Mouse (Mus musculus): Measurements from ENCODE around the gene Ppp4r2. TPM values are rescaled to one million over a fixed set of nuclear protein-coding genes. Genes with fewer than 3 reads are reported as not detected.
A peak's percentile ranks its signal among the peaks of the same experiment; 100 is the strongest.

The Ppp4r2 gene
- total and polyA plus RNA-seq, 3 experiments: 9.7 to 46.7 (median 46.0) TPM

DNA sequence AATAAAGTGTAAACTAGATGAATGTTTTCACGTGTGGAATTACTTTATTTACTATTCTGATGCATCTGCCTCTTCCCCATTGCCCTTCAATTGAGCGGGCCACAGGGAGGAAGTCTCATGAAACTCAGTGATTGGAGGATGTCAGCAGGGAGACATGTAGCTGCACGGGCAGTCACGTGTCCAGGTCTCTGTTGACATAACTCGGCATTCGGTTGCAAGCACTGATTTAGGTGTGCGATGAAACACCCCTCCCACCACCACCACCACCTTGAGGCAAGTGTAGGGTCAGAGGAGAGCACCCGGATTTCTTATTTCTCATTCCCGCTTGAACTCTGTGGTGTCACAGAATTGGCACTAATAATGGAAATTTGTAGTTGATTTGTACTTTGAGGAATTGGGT, 36.5 kb downstream of the Ppp4r2 start:
- H3K9ac ChIP-seq (ENCODE audit: low read depth, low read length): no peak overlapping the region
- no peak overlapping the region for H3K4me3 ChIP-seq
- 76% methylated on average over 9 of the region's 9 CpGs for WGBS
- H3K36me3 ChIP-seq (ENCODE audit: control insufficient read depth, insufficient read depth, low read length): no peaks in the 10 kb centered on the region
- H3K4me1 ChIP-seq (ENCODE audit: control insufficient read depth, insufficient read depth, low read length): no peaks in the 10 kb centered on the region; the same call in 1 of the 2 replicates
- H3K79me2 ChIP-seq (replicated peaks; ENCODE audit: control insufficient read depth, insufficient read depth, low read length): no peaks in the 10 kb centered on the region
- peak in 1 of 2 experiments; percentile 12 for DNase-seq
- no peak for TF ChIP-seq CTCF (IDR thresholded peaks at IDR 0.05)
- TF ChIP-seq EP300 (IDR thresholded peaks at IDR 0.05; ENCODE audit: insufficient read depth, low read depth, low read length): no peak
- TF ChIP-seq POLR2A (IDR thresholded peaks at IDR 0.05; ENCODE audit: insufficient read depth, low read depth, low read length): no peak
- H3K27me3 ChIP-seq (ENCODE audit: control insufficient read depth, insufficient read depth, low read length): no peaks in the 10 kb centered on the region
- intact Hi-C loops (cut with DNase I): loop anchor here (5.0 to 10.0 kb wide), 2 partner anchors 105 to 258 kb away; no protein-coding TSS in a partner anchor
- H3K27ac ChIP-seq: no peak overlapping the region

GRCm38 (mm10) chr6:100873191-100873590, 39.8 kb downstream of the Ppp4r2 start:
- 71% methylated on average over 6 of the region's 6 CpGs for WGBS
- Histone ChIP-seq H3K79me2 (replicated peaks; ENCODE audit: control insufficient read depth, insufficient read depth, low read length) (no peaks in the 10 kb centered on the region), H3K36me3 (ENCODE audit: control insufficient read depth, insufficient read depth, low read length) (no peaks in the 10 kb centered on the region), H3K27ac (no peak overlapping the region), H3K9ac (ENCODE audit: low read depth, low read length) (no peak overlapping the region), H3K4me3 (no peak overlapping the region), H3K27me3 (ENCODE audit: control insufficient read depth, insufficient read depth, low read length) (no peaks in the 10 kb centered on the region), H3K4me1 (ENCODE audit: control insufficient read depth, insufficient read depth, low read length) (no peaks in the 10 kb centered on the region)
- peak in 1 of 2 experiments; percentile 8 for DNase-seq
- intact Hi-C loops (cut with DNase I): loop anchor here (5.0 to 10.0 kb wide), 2 partner anchors 108 to 261 kb away; no protein-coding TSS in a partner anchor
- TF ChIP-seq POLR2A (IDR thresholded peaks at IDR 0.05; ENCODE audit: insufficient read depth, low read depth, low read length): no peak
- TF ChIP-seq EP300 (IDR thresholded peaks at IDR 0.05; ENCODE audit: insufficient read depth, low read depth, low read length): no peak
- TF ChIP-seq CTCF (IDR thresholded peaks at IDR 0.05): no peak

GRCm38 (mm10) chr6:100875862-100876623, 42.6 kb downstream of the Ppp4r2 start:
- Histone ChIP-seq H3K79me2 (replicated peaks; ENCODE audit: control insufficient read depth, insufficient read depth, low read length) (no peaks in the 10 kb centered on the region), H3K27ac (no peak overlapping the region), H3K4me3 (no peak overlapping the region), H3K36me3 (ENCODE audit: control insufficient read depth, insufficient read depth, low read length) (no peaks in the 10 kb centered on the region), H3K27me3 (ENCODE audit: control insufficient read depth, insufficient read depth, low read length) (peaks cover 1% of the 10 kb centered on the region; the same call in 1 of the 2 replicates), H3K4me1 (ENCODE audit: control insufficient read depth, insufficient read depth, low read length) (no peaks in the 10 kb centered on the region), H3K9ac (ENCODE audit: low read depth, low read length) (no peak overlapping the region)
- intact Hi-C loops (cut with DNase I): loop anchor here (1.0 to 10.0 kb wide), 3 partner anchors 111 to 1071 kb away; no protein-coding TSS in a partner anchor
- 64% methylated on average over 20 of the region's 20 CpGs for WGBS
- DNase-seq: peak; percentile 43 to 71
- no peak for TF ChIP-seq POLR2A (IDR thresholded peaks at IDR 0.05; ENCODE audit: insufficient read depth, low read depth, low read length)
- TF ChIP-seq CTCF (IDR thresholded peaks at IDR 0.05): peak; percentile 87
- peak; percentile 67; the same call in 1 of the 2 replicates for TF ChIP-seq EP300 (IDR thresholded peaks at IDR 0.05; ENCODE audit: insufficient read depth, low read depth, low read length)

DNA sequence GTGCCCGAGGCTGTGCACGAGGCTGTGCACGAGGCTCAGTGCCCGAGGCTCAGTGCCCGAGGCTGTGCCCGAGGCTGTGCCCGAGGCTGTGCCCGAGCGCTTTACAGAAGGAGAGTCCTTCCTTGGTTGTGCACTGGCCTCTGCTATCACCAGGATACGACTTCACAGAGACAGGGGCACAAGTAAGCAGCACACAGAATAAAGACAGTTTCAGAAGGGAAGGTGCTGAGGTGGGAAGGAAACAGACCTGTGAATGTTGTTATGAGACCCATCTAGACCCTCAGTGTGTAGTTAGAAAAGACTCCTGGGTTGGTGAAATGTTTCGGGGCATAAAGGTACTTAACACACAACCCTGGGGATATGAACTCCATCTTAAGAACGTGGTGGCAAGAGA, 43.2 kb downstream of the Ppp4r2 start:
- TF ChIP-seq POLR2A (IDR thresholded peaks at IDR 0.05; ENCODE audit: insufficient read depth, low read depth, low read length): no peak
- no peak for TF ChIP-seq CTCF (IDR thresholded peaks at IDR 0.05)
- no peak for TF ChIP-seq EP300 (IDR thresholded peaks at IDR 0.05; ENCODE audit: insufficient read depth, low read depth, low read length)
- H3K4me1 ChIP-seq (ENCODE audit: control insufficient read depth, insufficient read depth, low read length): no peaks in the 10 kb centered on the region
- H3K9ac ChIP-seq (ENCODE audit: low read depth, low read length): no peak overlapping the region
- H3K4me3 ChIP-seq: no peak overlapping the region
- H3K27me3 ChIP-seq (ENCODE audit: control insufficient read depth, insufficient read depth, low read length): peaks cover 1% of the 10 kb centered on the region; the same call in 1 of the 2 replicates
- intact Hi-C loops (cut with DNase I): loop anchor here (1.0 to 10.0 kb wide), 3 partner anchors 112 to 1072 kb away; no protein-coding TSS in a partner anchor
- no peak for DNase-seq
- H3K36me3 ChIP-seq (ENCODE audit: control insufficient read depth, insufficient read depth, low read length): no peaks in the 10 kb centered on the region
- 84% methylated on average over 12 of the region's 12 CpGs for WGBS
- H3K79me2 ChIP-seq (replicated peaks; ENCODE audit: control insufficient read depth, insufficient read depth, low read length): no peaks in the 10 kb centered on the region
- no peak overlapping the region for H3K27ac ChIP-seq

DNA sequence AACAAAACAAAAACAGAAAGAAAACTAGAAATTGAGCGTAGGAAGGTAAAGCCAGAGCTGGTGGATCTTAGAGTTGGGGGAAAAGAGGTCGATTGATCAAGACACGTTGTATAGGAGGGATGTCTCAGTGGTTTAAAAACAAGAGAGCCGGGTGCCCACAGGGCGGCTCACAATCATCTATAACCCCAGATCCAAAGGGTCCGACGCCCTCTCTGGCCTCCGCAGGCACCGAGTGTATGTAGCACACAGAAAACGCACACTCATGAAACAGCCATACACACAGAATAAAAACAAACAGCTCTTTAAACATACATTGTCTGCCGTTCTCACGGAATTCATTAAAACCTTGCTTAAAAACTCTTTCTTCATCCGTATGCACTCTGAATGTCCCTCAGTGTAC, 45.1 kb downstream of the Ppp4r2 start:
- Histone ChIP-seq H3K4me3 (no peak overlapping the region), H3K36me3 (ENCODE audit: control insufficient read depth, insufficient read depth, low read length) (no peaks in the 10 kb centered on the region), H3K4me1 (ENCODE audit: control insufficient read depth, insufficient read depth, low read length) (no peaks in the 10 kb centered on the region), H3K79me2 (replicated peaks; ENCODE audit: control insufficient read depth, insufficient read depth, low read length) (no peaks in the 10 kb centered on the region), H3K27ac (no peak overlapping the region), H3K27me3 (ENCODE audit: control insufficient read depth, insufficient read depth, low read length) (peaks cover 1% of the 10 kb centered on the region; the same call in 1 of the 2 replicates), H3K9ac (ENCODE audit: low read depth, low read length) (no peak overlapping the region)
- TF ChIP-seq CTCF (IDR thresholded peaks at IDR 0.05) (no peak), POLR2A (IDR thresholded peaks at IDR 0.05; ENCODE audit: insufficient read depth, low read depth, low read length) (no peak), EP300 (IDR thresholded peaks at IDR 0.05; ENCODE audit: insufficient read depth, low read depth, low read length) (no peak)
- no peak for DNase-seq
- intact Hi-C loops (cut with DNase I): loop anchor here (10.0 kb wide), 1 partner anchor 114 kb away; no protein-coding TSS in a partner anchor
- WGBS: 77% methylated on average over 13 of the region's 13 CpGs

- intact Hi-C loops (cut with DNase I): loop anchor here (5.0 to 10.0 kb wide), 3 partner anchors 115 to 738 kb away; no protein-coding TSS in a partner anchor
- DNase-seq: no peak
- Histone ChIP-seq H3K9ac (ENCODE audit: low read depth, low read length) (no peak overlapping the region), H3K79me2 (replicated peaks; ENCODE audit: control insufficient read depth, insufficient read depth, low read length) (no peaks in the 10 kb centered on the region), H3K4me3 (no peak overlapping the region), H3K4me1 (ENCODE audit: control insufficient read depth, insufficient read depth, low read length) (no peaks in the 10 kb centered on the region), H3K27me3 (ENCODE audit: control insufficient read depth, insufficient read depth, low read length) (peaks cover 1% of the 10 kb centered on the region; the same call in 1 of the 2 replicates), H3K27ac (no peak overlapping the region), H3K36me3 (ENCODE audit: control insufficient read depth, insufficient read depth, low read length) (no peaks in the 10 kb centered on the region)
- 41% methylated on average over 10 of the region's 10 CpGs for WGBS
- TF ChIP-seq CTCF (IDR thresholded peaks at IDR 0.05): no peak
- TF ChIP-seq POLR2A (IDR thresholded peaks at IDR 0.05; ENCODE audit: insufficient read depth, low read depth, low read length): no peak
- no peak for TF ChIP-seq EP300 (IDR thresholded peaks at IDR 0.05; ENCODE audit: insufficient read depth, low read depth, low read length)
Observed at GRCm38 (mm10) chr6:100879607-100880006, 46.2 kb downstream of the Ppp4r2 start.
